Mouse (Mus musculus) testis, postnatal 14 days (tissue): ENCODE measurements at regions not wholly inside any gene's neighbourhood (a gene's known extent, or its start where the extent isn't known, plus 50 kb on each side); places are given as distances from the start of the nearest gene placed in this dataset.

Source experiments
- DNase-seq: peaks from one replicate; pipeline ENCODE4 v3.0.0; 2021; ENCODE audit warnings: low spot score

GRCm38 (mm10) chr19:32881443-32881842 lies 124.1 kb downstream of the Pten start:
- DNase-seq = no peak

- DNase-seq = no peak
Measured at GRCm38 (mm10) chr19:32884279-32884678, 127.0 kb downstream of the Pten start.

GRCm38 (mm10) chr19:32885481-32886131 lies 128.3 kb downstream of the Pten start:
- DNase-seq = no peak

- DNase-seq = no peak
Measured at GRCm38 (mm10) chr19:32887190-32887589, 129.9 kb downstream of the Pten start.

- DNase-seq = no peak
Measured at GRCm38 (mm10) chr19:32888616-32889305, 131.5 kb downstream of the Pten start.

GRCm38 (mm10) chr19:32890801-32891200 lies 133.5 kb downstream of the Pten start:
- no peak for DNase-seq

GRCm38 (mm10) chr19:32892469-32892868 lies 135.2 kb downstream of the Pten start:
- DNase-seq = no peak

GRCm38 (mm10) chr19:32903454-32904108 lies 146.3 kb downstream of the Pten start:
- no peak for DNase-seq

GRCm38 (mm10) chr19:32904517-32904916 lies 147.2 kb downstream of the Pten start:
- no peak for DNase-seq

- DNase-seq = no peak
Measured at GRCm38 (mm10) chr19:32905901-32906431, 148.7 kb downstream of the Pten start.

- DNase-seq = no peak
Measured at GRCm38 (mm10) chr19:32906820-32907219, 149.5 kb downstream of the Pten start.

GRCm38 (mm10) chr19:32910050-32910462 lies 152.8 kb downstream of the Pten start:
- no peak for DNase-seq

- no peak for DNase-seq
Measured at GRCm38 (mm10) chr19:32912323-32912722, 155.0 kb downstream of the Pten start.

GRCm38 (mm10) chr19:32916507-32917280 lies 159.4 kb downstream of the Pten start:
- DNase-seq = no peak

GRCm38 (mm10) chr19:32921021-32921420 lies 163.7 kb downstream of the Pten start:
- no peak for DNase-seq

GRCm38 (mm10) chr19:32923911-32924310 lies 166.6 kb downstream of the Pten start:
- no peak for DNase-seq

- DNase-seq = no peak
Measured at GRCm38 (mm10) chr19:32925628-32926505, 168.6 kb downstream of the Pten start.

GRCm38 (mm10) chr19:32926571-32926970 lies 169.3 kb downstream of the Pten start:
- DNase-seq = no peak

- DNase-seq = no peak
Measured at GRCm38 (mm10) chr19:32933676-32934075, 176.4 kb downstream of the Pten start.

GRCm38 (mm10) chr19:32935638-32936037 lies 178.3 kb downstream of the Pten start:
- DNase-seq = no peak

- no peak for DNase-seq
Measured at GRCm38 (mm10) chr19:32937591-32937990, 180.3 kb downstream of the Pten start.
